Mouse (Mus musculus) c-Kit-negative CD71-positive TER-119-positive erythroid progenitor cells, embryonic 14.5 days (primary cell): ENCODE results near the gene Olfr1136.

Source experiments
- DNase-seq: peaks from one replicate; pipeline ENCODE4 v3.0.0-alpha.2; 2013; ENCODE audit warnings: low read depth, low spot score

The Olfr1136 gene

GRCm38 (mm10) chr2:87693847-87694246 lies at the start of gene Olfr1136:
Olfr1136 (minus strand) TSS chr2:87693947.
- DNase-seq = no peak

- DNase-seq = no peak
These were observed 49.7 kb upstream of the Olfr1136 start, which contains the start of gene Olfr1140 for GRCm38 (mm10) chr2:87743452-87743851. Olfr1140 (plus strand) TSS chr2:87743752.

- DNase-seq = no peak
These were observed 46.1 kb upstream of the Olfr1136 start, which contains the start of gene Olfr1138 for GRCm38 (mm10) chr2:87739878-87740277. Olfr1138 (minus strand) TSS chr2:87739978.

- DNase-seq = no peak
These were observed 19.3 kb upstream of the Olfr1136 start, which contains the start of gene Olfr1137 for GRCm38 (mm10) chr2:87713079-87713478. Olfr1137 (minus strand) TSS chr2:87713179.

GRCm38 (mm10) chr2:87673564-87673963 lies 20.2 kb downstream of the Olfr1136 start, which contains the start of gene Olfr1135:
Olfr1135 (minus strand) TSS chr2:87673664.
- DNase-seq = no peak

- DNase-seq = no peak
These were observed 35.4 kb downstream of the Olfr1136 start, which contains the start of gene Olfr1134 for GRCm38 (mm10) chr2:87658360-87658759. Olfr1134 (minus strand) TSS chr2:87658460.

- no peak for DNase-seq
These were observed 46.5 kb downstream of the Olfr1136 start, which contains the start of gene Olfr1133 for GRCm38 (mm10) chr2:87647274-87647673. Olfr1133 (minus strand) TSS chr2:87647374.
